Mouse (Mus musculus): ENCODE results near the gene Meis1. TPM values are rescaled to one million over a fixed set of nuclear protein-coding genes. Genes with fewer than 3 reads are reported as not detected.

The Meis1 gene
- total RNA-seq, 1 experiment, result 6.2 TPM

GRCm38 (mm10) chr11:18988637-18989263 lies 30.0 kb downstream of the Meis1 start:
- TF ChIP-seq HCFC1 (IDR thresholded peaks at IDR 0.05; ENCODE audit: borderline replicate concordance, insufficient read depth, low read length) (no peak), MAFK (IDR thresholded peaks at IDR 0.05; ENCODE audit: insufficient read depth, low read depth, low read length) (no peak), ZNF384 (IDR thresholded peaks at IDR 0.05; ENCODE audit: low read depth, low read length) (no peak), CHD2 (IDR thresholded peaks at IDR 0.05; ENCODE audit: low read depth, low read length) (no peak), ZC3H11A (IDR thresholded peaks at IDR 0.05; ENCODE audit: borderline replicate concordance, low read depth, low read length) (no peak)
- H3K4me1 ChIP-seq (ENCODE audit: control insufficient read depth in 2 of 2, insufficient read depth in 2 of 2, low read length in 2 of 2, poor library complexity in 1 of 2), result no peaks in the 10 kb centered on the region
- H3K27ac ChIP-seq (ENCODE audit: insufficient read depth, low read depth, low read length, poor library complexity, severe bottlenecking), result no peak overlapping the region
- in situ Hi-C loops (cut with MboI; ENCODE audit: low sequenced_read_pairs in 2 of 2, unreplicated experiment in 2 of 2), result no loop called here
- H3K36me3 ChIP-seq (ENCODE audit: control insufficient read depth, insufficient read depth, low read length, poor library complexity, severe bottlenecking), result no peaks in the 10 kb centered on the region
- no peak overlapping the region for H3K4me3 ChIP-seq (ENCODE audit: insufficient read depth in 1 of 2, low read depth in 1 of 2, low read length in 2 of 2, poor library complexity in 1 of 2, severe bottlenecking in 1 of 2)
- no peak overlapping the region for H3K9ac ChIP-seq (ENCODE audit: insufficient read depth, low read depth, low read length, poor library complexity, severe bottlenecking)
- DNase-seq (ENCODE audit: low read depth, low spot score), result no peak
- no peaks in the 10 kb centered on the region for H3K9me3 ChIP-seq (ENCODE audit: control insufficient read depth, insufficient read depth, low read depth, low read length)

GRCm38 (mm10) chr11:18983813-18984212 lies 35.0 kb downstream of the Meis1 start:
- no peak overlapping the region for H3K9ac ChIP-seq (ENCODE audit: insufficient read depth, low read depth, low read length, poor library complexity, severe bottlenecking)
- no peak for TF ChIP-seq CHD2 (IDR thresholded peaks at IDR 0.05; ENCODE audit: low read depth, low read length)
- no peak for TF ChIP-seq ZC3H11A (IDR thresholded peaks at IDR 0.05; ENCODE audit: borderline replicate concordance, low read depth, low read length)
- no peak for TF ChIP-seq MAFK (IDR thresholded peaks at IDR 0.05; ENCODE audit: insufficient read depth, low read depth, low read length)
- no peak for TF ChIP-seq ZNF384 (IDR thresholded peaks at IDR 0.05; ENCODE audit: low read depth, low read length)
- no peak for TF ChIP-seq HCFC1 (IDR thresholded peaks at IDR 0.05; ENCODE audit: borderline replicate concordance, insufficient read depth, low read length)
- no peaks in the 10 kb centered on the region for H3K4me1 ChIP-seq (ENCODE audit: control insufficient read depth in 2 of 2, insufficient read depth in 2 of 2, low read length in 2 of 2, poor library complexity in 1 of 2)
- no peaks in the 10 kb centered on the region for H3K9me3 ChIP-seq (ENCODE audit: control insufficient read depth, insufficient read depth, low read depth, low read length)
- H3K4me3 ChIP-seq (ENCODE audit: insufficient read depth in 1 of 2, low read depth in 1 of 2, low read length in 2 of 2, poor library complexity in 1 of 2, severe bottlenecking in 1 of 2), result no peak overlapping the region
- in situ Hi-C loops (cut with MboI; ENCODE audit: low sequenced_read_pairs in 2 of 2, unreplicated experiment in 2 of 2), result no loop called here
- H3K36me3 ChIP-seq (ENCODE audit: control insufficient read depth, insufficient read depth, low read length, poor library complexity, severe bottlenecking), result no peaks in the 10 kb centered on the region
- DNase-seq (ENCODE audit: low read depth, low spot score), result no peak
- no peak overlapping the region for H3K27ac ChIP-seq (ENCODE audit: insufficient read depth, low read depth, low read length, poor library complexity, severe bottlenecking)

- Histone ChIP-seq H3K36me3 (ENCODE audit: control insufficient read depth, insufficient read depth, low read length, poor library complexity, severe bottlenecking) (no peaks in the 10 kb centered on the region), H3K9me3 (ENCODE audit: control insufficient read depth, insufficient read depth, low read depth, low read length) (no peaks in the 10 kb centered on the region), H3K4me3 (ENCODE audit: insufficient read depth in 1 of 2, low read depth in 1 of 2, low read length in 2 of 2, poor library complexity in 1 of 2, severe bottlenecking in 1 of 2) (no peak overlapping the region), H3K9ac (ENCODE audit: insufficient read depth, low read depth, low read length, poor library complexity, severe bottlenecking) (no peak overlapping the region), H3K4me1 (ENCODE audit: control insufficient read depth in 2 of 2, insufficient read depth in 2 of 2, low read length in 2 of 2, poor library complexity in 1 of 2) (no peaks in the 10 kb centered on the region), H3K27ac (ENCODE audit: insufficient read depth, low read depth, low read length, poor library complexity, severe bottlenecking) (no peak overlapping the region)
- no peak for TF ChIP-seq MAFK (IDR thresholded peaks at IDR 0.05; ENCODE audit: insufficient read depth, low read depth, low read length)
- DNase-seq (ENCODE audit: low read depth, low spot score), result no peak
- in situ Hi-C loops (cut with MboI; ENCODE audit: low sequenced_read_pairs in 2 of 2, unreplicated experiment in 2 of 2), result no loop called here
These were observed 35.5 kb downstream of the Meis1 start for GRCm38 (mm10) chr11:18983294-18983693.

GRCm38 (mm10) chr11:18982331-18982730 lies 36.5 kb downstream of the Meis1 start:
- no peak for TF ChIP-seq HCFC1 (IDR thresholded peaks at IDR 0.05; ENCODE audit: borderline replicate concordance, insufficient read depth, low read length)
- no peak for TF ChIP-seq MAFK (IDR thresholded peaks at IDR 0.05; ENCODE audit: insufficient read depth, low read depth, low read length)
- TF ChIP-seq CHD2 (IDR thresholded peaks at IDR 0.05; ENCODE audit: low read depth, low read length), result no peak
- TF ChIP-seq ZC3H11A (IDR thresholded peaks at IDR 0.05; ENCODE audit: borderline replicate concordance, low read depth, low read length), result no peak
- TF ChIP-seq ZNF384 (IDR thresholded peaks at IDR 0.05; ENCODE audit: low read depth, low read length), result no peak
- Histone ChIP-seq H3K4me1 (ENCODE audit: control insufficient read depth in 2 of 2, insufficient read depth in 2 of 2, low read length in 2 of 2, poor library complexity in 1 of 2) (no peaks in the 10 kb centered on the region), H3K27ac (ENCODE audit: insufficient read depth, low read depth, low read length, poor library complexity, severe bottlenecking) (no peak overlapping the region), H3K9me3 (ENCODE audit: control insufficient read depth, insufficient read depth, low read depth, low read length) (no peaks in the 10 kb centered on the region), H3K36me3 (ENCODE audit: control insufficient read depth, insufficient read depth, low read length, poor library complexity, severe bottlenecking) (no peaks in the 10 kb centered on the region), H3K4me3 (ENCODE audit: insufficient read depth in 1 of 2, low read depth in 1 of 2, low read length in 2 of 2, poor library complexity in 1 of 2, severe bottlenecking in 1 of 2) (no peak overlapping the region), H3K9ac (ENCODE audit: insufficient read depth, low read depth, low read length, poor library complexity, severe bottlenecking) (no peak overlapping the region)
- in situ Hi-C loops (cut with MboI; ENCODE audit: low sequenced_read_pairs in 2 of 2, unreplicated experiment in 2 of 2), result no loop called here
- no peak for DNase-seq (ENCODE audit: low read depth, low spot score)

- Histone ChIP-seq H3K36me3 (ENCODE audit: control insufficient read depth, insufficient read depth, low read length, poor library complexity, severe bottlenecking) (no peaks in the 10 kb centered on the region), H3K9me3 (ENCODE audit: control insufficient read depth, insufficient read depth, low read depth, low read length) (no peaks in the 10 kb centered on the region), H3K27ac (ENCODE audit: insufficient read depth, low read depth, low read length, poor library complexity, severe bottlenecking) (no peak overlapping the region), H3K4me3 (ENCODE audit: insufficient read depth in 1 of 2, low read depth in 1 of 2, low read length in 2 of 2, poor library complexity in 1 of 2, severe bottlenecking in 1 of 2) (no peak overlapping the region), H3K4me1 (ENCODE audit: control insufficient read depth in 2 of 2, insufficient read depth in 2 of 2, low read length in 2 of 2, poor library complexity in 1 of 2) (no peaks in the 10 kb centered on the region), H3K9ac (ENCODE audit: insufficient read depth, low read depth, low read length, poor library complexity, severe bottlenecking) (no peak overlapping the region)
- no peak for TF ChIP-seq HCFC1 (IDR thresholded peaks at IDR 0.05; ENCODE audit: borderline replicate concordance, insufficient read depth, low read length)
- TF ChIP-seq ZC3H11A (IDR thresholded peaks at IDR 0.05; ENCODE audit: borderline replicate concordance, low read depth, low read length), result no peak
- no peak for DNase-seq (ENCODE audit: low read depth, low spot score)
- in situ Hi-C loops (cut with MboI; ENCODE audit: low sequenced_read_pairs in 2 of 2, unreplicated experiment in 2 of 2), result no loop called here
These were observed 37.4 kb downstream of the Meis1 start for GRCm38 (mm10) chr11:18981367-18981766.

All from ES-E14 (cell line).